In genomic region chr4:130865901-130866371, GRCm38 (mm10) we compare ENCODE assay signal across 9 mouse cellular contexts. TPM values are rescaled to one million over a fixed set of nuclear protein-coding genes. Genes with fewer than 3 reads are reported as not detected.
DNase-seq lines count a peak whose midpoint lies in the region; ATAC-seq lines count a peak whose summit lies in the region.
"Had no signal": no experiment of that assay in that cellular context is flagged by ENCODE, and none has a peak within 500 bp of the region (broad histone marks: within the 10 kb centered on the region; RNA-seq: fewer than 3 reads in every experiment).

No protein-coding gene starts in this region.

- peak overlapping the region; percentile 73; the same call in 1 of the 2 replicates for H3K27ac ChIP-seq in hindbrain, embryonic 12.5 days
- H3K27ac ChIP-seq in limb, embryonic 10.5 days: no peak overlapping the region
- H3K27ac ChIP-seq: limb, embryonic 12.5 days had no signal

- no peak overlapping the region for H3K4me3 ChIP-seq in hindbrain, embryonic 12.5 days
- H3K4me3 ChIP-seq in limb, embryonic 10.5 days: no peak overlapping the region
- H3K4me3 ChIP-seq: limb, embryonic 12.5 days had no signal

- H3K9me3 ChIP-seq in hindbrain, embryonic 12.5 days (replicated peaks): no peaks in the 10 kb centered on the region
- H3K9me3 ChIP-seq in limb, embryonic 10.5 days (replicated peaks): no peaks in the 10 kb centered on the region
- H3K9me3 ChIP-seq: limb, embryonic 12.5 days had no signal

- peak; percentile 25 to 42 for DNase-seq in cerebellum, adult 18-20 months
- DNase-seq in cerebellum, adult 8-10 months: no peak
- peak; percentile 77 for DNase-seq in limb, embryonic 10.5 days (ENCODE audit: low spot score)
- peak; percentile 86 to 89 for DNase-seq in right cerebral cortex, postnatal 36 days (ENCODE audit: low spot score in 2 of 2)
- DNase-seq in heart, postnatal 14 days: no peak
- DNase-seq in ovary, postnatal 10 days (ENCODE audit: low spot score): no peak
- DNase-seq in kidney, adult 9 months: no peak

- no peaks in the 10 kb centered on the region for H3K36me3 ChIP-seq in hindbrain, embryonic 12.5 days
- H3K36me3 ChIP-seq in limb, embryonic 10.5 days: no peaks in the 10 kb centered on the region
- H3K36me3 ChIP-seq: limb, embryonic 12.5 days had no signal

- H3K4me1 ChIP-seq in hindbrain, embryonic 12.5 days: peaks cover 41% of the 10 kb centered on the region
- peaks cover 25% of the 10 kb centered on the region for H3K4me1 ChIP-seq in limb, embryonic 10.5 days

- intact Hi-C loops in heart, postnatal 14 days (cut with DNase I): no loop called here

- H3K27me3 ChIP-seq in hindbrain, embryonic 12.5 days: peaks cover 64% of the 10 kb centered on the region
- peaks cover 79% of the 10 kb centered on the region for H3K27me3 ChIP-seq in limb, embryonic 10.5 days (ENCODE audit: low read depth, poor library complexity, severe bottlenecking)

- 0 out of 2 replicates have a peak overlapping the region, but pooled peaks have one; percentile 8 for H3K4me2 ChIP-seq in hindbrain, embryonic 12.5 days (replicated peaks)
- H3K4me2 ChIP-seq: limb, embryonic 12.5 days had no signal

- H3K9ac ChIP-seq in hindbrain, embryonic 12.5 days: no peak overlapping the region
- H3K9ac ChIP-seq: limb, embryonic 12.5 days had no signal

- WGBS in hindbrain, embryonic 12.5 days: 9% methylated on average over 8 of the region's 8 CpGs
- WGBS in limb, embryonic 10.5 days: 40% methylated on average over 8 of the region's 8 CpGs

- ATAC-seq in hindbrain, embryonic 12.5 days (ENCODE audit: low FRiP score): peak; percentile 57

RNA-seq across cellular contexts. Expression of gene Laptm5, which starts 47.0 kb away (rescaled TPM):
- 22.7 and 23.3 TPM in 2 replicates for polyA plus RNA-seq in hindbrain, embryonic 12.5 days (2016; fragmentation: Nextera tagmentation; extraction: Ambion mirVana)
- polyA plus RNA-seq in limb, embryonic 10.5 days (2016; fragmentation: Nextera tagmentation; extraction: Ambion mirVana): 10.5 and 15.4 TPM in 2 replicates
- 10 to 100 TPM; 17.8 to 35.3 TPM for total RNA-seq in heart, postnatal 14 days (2021)

Comparison
In these comparisons a context has a peak if more than half of its experiments do, and no peak if none do; other contexts are left out.
1. DNase-seq: peak in cerebellum, adult 18-20 months (2 of 2), limb, embryonic 10.5 days (single experiment) and right cerebral cortex, postnatal 36 days (2 of 2); none in cerebellum, adult 8-10 months (single experiment), heart, postnatal 14 days (0 of 2), ovary, postnatal 10 days (single experiment) and kidney, adult 9 months (single experiment).